Mouse (Mus musculus) monocyte, adult 5-6 weeks (primary cell): ENCODE results near the gene 4930415O20Rik. TPM values are rescaled to one million over a fixed set of nuclear protein-coding genes. Genes with fewer than 3 reads are reported as not detected.
A peak's percentile ranks its signal among the peaks of the same experiment; 100 is the strongest.

Source experiments
- ATAC-seq: fragments of 153-309, 156-312 bp; replicated peaks from 2 replicates; pipeline ENCODE4 v1.8.0; 2017; ENCODE audit warnings: mild to moderate bottlenecking; ENCODE audit not compliant: low TSS enrichment, insufficient number of reproducible peaks, severe bottlenecking, poor library complexity, low FRiP score
- total RNA-seq: library from RNA; stranded (forward); fragments of 200-1000, 200-491, 200-594 nt; gene quantifications from 3 replicates; pipeline ENCODE4 v1.2.3, GENCODE M21; 2017

4930415O20Rik gene
- not detected in 3 replicates for total RNA-seq

DNA sequence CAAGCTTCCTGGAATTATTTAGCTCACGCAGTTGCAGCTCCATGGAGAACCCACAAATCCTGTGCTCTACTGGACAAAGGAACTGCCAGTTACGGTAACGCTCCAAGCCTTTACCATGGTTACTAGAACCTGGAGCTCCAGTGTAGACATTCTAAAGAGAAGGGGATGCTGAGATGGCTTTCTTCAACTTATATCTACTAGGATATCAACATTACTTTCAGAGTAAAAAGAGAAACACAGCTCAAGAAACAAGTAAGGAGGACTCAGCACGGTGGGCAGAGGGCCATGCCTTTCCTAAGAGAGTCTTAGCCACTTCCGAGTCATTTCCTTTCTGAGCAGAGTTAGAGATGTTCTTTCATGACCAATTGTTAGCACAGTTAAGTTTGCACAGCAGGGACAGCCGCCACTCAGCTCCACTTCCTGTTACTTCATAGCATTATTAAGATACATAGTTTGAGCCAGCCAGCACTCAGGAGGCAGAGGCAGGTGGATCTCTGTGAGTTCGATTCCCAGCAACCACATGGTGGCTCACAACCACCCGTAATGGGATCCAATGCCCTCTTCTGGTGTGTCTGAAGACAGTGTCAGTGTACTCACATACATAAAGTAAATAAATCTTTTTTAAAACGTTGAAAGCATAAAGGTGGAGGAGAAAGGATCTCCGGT, at the start of gene 4930415O20Rik, which contains the start of gene Ccnt1:
4930415O20Rik (plus strand) TSS at position 132 of the 666 bp plus-strand sequence.
Ccnt1 (minus strand) TSS at position 51 of the 666 bp plus-strand sequence.
- no peak for ATAC-seq

DNA sequence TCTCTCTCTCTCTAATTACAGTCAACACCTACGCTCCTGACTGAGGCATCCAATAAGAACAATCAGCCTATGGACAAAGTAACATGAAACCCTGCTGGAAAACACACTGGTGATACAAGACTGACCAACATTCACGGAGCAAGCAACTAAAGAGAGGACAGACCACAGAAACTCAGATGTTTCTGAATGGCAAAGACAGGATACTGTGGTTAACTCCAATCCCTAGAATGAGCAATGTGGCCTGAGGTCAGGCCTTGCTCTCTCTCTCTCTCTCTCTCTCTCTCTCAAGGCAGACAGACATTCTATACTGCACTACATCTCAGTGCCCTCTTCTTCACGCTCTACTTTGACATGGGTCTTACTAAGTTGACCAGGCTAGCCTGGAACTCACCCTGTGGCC, 49.6 kb upstream of the 4930415O20Rik start:
- no peak for ATAC-seq

DNA sequence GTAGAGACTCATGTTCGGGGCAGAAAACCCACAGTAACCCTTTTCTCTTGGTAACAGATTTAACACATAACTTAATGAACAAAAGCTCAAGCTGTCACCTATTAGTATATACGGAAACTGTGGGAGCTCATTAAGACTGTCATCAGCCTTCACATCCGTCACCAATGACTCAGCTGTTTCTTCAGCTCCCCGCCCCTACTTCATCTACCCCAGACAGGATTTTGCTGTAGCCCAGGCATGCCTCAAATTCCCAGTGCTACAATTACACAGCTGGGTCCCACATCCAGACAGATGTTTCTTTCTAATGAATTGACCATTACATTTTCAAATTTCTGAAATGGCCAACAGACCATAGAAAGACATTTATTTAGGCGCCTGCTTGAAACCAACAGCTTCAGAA, 44.7 kb upstream of the 4930415O20Rik start:
- no peak for ATAC-seq

DNA sequence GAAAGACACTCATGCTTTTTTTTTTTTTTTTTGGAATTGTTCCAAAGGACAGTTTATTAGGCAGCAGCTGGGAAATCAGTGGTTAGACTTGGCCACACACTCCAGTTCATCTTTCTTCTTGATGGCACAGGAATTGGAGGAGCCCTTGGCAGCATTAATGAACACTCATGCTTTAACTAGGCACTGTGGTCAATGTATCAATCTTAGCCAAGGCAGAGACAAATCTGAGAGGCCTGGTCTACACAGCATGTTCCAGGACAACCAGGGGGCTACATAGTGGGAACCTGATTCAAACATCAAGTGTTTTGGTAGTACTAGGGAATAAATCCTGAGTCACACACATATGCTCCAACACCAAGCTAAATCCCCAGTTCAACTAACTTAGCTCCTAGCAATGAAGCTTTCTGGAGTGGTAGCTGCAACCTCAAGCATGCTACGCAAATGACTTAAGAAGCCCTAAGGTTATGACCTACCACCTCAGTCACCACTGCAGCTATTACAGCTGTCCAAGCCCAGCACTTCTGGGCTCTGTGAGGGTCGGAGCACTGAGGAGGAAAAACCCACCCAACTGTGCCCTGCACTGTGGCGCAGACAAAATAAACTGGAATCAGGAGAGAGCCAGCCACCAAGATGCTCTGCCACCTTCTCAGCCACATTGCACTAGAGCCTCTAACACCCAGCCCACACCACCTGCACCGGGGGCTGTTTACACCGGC, 43.6 kb upstream of the 4930415O20Rik start:
- ATAC-seq: no peak

DNA sequence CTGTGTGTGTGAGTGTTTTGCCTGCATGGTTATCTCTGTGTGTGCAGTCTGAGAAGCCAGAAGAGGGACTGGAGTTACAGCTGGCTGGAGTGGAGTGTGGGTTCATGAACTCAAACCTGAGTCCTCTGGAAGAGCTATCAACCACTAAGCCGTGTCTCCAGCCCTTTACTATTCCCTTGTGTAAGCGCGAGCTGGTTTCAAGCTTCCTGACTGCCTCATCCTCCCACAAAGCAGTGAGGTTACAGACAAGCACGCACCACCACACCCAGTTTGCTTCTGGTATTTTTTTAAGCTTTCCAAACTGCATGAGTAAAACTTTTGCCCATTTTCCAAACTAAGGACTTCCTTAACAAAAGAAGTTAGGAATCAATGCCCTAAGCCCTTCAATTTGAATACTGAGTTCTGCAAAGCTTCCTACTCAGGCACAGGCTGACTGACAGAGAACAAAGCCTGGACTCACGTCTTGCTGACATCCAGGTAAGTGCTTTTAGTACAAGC, 42.7 kb upstream of the 4930415O20Rik start:
- ATAC-seq: no peak

DNA sequence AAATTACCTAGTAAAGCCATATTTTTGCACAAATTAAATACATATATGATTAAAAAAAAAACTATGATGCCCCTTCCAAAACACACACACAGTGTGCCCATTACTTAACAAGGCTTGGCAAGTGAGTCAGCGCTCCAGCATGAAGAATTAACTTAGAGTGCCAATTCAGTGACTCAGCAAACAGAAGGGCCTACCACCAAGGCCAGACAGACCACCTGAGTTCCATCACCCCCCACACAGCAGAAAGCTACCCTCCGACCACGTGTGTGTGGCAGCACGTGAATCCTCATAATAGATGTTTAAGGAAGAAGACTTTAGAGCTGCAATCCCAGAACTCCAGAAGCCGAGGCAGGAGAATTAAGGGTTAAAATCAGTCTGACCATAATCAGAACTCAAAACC, 38.5 kb upstream of the 4930415O20Rik start:
- ATAC-seq: no peak

DNA sequence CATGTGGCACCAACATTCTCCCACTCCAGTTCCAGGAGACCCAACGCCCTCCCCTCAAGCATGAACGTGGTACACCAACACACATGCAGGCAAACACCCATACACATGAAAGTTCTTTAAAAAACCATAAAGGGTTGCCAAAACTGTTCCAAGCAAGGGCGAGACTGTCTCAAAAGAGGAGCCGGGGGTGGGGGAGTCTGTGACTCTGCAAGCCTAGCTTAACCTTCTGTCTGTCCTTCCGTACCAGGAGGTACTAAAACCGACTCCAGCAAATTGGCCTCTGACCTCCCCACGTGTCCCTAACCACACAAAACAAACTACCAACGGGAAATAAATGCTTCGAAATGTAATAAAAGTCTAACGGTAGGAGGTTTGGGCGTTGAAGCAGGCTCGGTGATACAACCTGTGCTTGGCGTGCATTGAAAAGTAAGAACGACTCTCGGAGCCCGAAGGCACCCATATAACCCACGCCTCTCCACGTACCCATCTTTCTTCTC, 37.7 kb upstream of the 4930415O20Rik start:
- no peak for ATAC-seq

DNA sequence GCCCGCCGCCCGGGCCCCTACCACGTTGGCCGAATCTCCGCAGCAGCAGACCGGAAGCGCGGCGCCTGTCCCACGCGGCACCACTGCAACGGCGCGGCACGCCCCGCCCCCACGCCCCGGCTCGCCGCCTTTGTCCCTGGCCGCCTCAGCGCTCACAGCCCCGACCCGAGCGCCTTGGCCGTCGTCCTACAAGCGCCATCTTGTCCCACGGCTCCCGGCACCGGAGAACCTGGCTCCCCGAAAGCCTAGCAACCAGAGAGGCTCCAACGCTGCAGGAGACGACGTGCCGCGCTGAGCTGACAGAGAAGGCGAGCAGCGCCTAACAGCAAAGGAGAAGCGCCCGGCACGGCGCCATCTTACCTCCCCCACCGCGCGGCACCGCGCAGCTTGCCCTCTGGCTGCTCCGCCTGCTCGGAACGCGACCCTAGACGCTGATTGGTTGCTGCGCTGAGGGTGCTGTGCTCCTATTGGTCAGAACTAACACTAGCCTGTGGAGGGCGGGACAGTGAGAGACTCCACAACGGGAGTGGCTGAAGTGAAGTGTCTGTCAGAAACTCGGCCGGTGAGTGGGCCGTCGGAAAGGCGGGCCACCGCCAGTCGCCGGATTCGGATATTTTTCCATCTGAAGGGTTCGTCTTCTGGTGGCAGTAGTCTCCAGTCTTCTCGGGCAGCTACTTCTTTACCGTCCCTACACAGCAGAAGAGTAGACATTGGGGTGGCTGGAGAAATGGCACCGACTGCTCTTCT, 36.8 kb upstream of the 4930415O20Rik start, which contains the start of gene Kansl2:
Kansl2 (minus strand) TSS at position 384 of the 747 bp plus-strand sequence.
- peak; percentile 99 for ATAC-seq

DNA sequence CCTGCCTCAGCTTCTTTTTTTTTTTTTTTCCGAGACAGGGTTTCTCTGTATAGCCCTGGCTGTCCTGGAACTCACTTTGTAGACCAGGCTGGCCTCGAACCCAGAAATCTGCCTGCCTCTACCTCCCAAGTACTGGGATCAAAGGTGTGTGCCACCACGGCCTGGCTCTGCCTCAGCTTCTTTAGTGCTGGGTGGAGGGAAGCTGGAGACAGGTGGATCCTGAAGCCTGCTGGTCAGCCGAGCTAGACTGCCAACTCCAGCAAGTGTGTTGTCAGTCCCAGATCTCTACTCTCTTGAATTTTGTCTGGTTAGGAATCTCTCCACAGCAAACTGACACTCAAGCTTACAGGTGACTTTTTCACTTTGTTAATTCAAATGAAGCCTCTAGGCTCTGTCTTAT, 34.9 kb upstream of the 4930415O20Rik start:
- no peak for ATAC-seq

DNA sequence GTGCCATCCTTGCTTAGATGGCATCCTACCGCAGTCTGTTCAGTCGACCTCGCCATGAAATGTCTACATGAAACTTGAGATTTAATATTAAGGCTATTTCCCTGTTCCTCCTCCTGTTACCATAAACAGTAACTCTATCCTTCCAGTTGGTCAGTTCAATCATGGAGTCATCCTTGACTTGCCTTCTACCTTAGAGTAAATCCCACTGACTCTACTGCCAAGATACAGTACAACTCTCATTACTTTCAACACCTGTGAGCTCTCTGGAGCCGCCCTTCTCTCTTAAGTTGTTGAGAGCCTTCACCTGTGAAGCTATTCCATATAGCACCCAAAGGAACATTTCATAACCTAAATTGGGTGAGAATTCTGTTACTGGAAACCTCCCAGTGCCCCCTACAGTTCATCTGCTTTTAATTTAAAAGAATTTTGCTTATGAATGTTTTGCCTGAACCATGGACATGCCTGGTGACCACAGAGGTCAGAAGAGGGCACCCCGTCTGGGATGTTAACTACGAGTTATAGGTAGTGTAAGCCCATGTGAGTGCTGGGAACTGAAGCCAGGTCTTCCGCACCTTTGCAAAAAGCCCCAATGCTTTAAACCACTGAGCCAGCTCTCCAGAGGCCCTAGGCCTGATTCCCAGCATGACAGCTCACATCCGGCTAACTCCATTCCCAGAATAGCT, 33.8 kb upstream of the 4930415O20Rik start:
- ATAC-seq: no peak

DNA sequence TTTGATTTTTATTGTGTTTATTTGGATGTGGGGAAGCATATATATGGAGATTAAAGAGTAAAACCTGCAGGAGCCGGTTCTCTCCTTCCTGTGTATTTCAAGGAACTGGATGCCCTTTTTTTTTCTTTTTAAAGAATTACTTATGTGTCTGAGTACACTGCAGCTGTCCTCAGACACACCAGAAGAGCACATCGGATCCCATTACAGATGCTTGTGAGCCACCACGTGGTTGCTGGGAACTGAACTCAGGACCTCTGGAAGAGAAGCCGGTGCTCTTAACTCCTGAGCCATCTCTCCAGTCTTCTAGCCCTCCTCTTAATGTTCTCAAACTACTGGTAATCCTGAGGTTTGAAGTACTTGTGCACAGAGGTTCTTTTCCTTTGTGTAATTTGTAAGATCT, 32.9 kb upstream of the 4930415O20Rik start:
- ATAC-seq: no peak

DNA sequence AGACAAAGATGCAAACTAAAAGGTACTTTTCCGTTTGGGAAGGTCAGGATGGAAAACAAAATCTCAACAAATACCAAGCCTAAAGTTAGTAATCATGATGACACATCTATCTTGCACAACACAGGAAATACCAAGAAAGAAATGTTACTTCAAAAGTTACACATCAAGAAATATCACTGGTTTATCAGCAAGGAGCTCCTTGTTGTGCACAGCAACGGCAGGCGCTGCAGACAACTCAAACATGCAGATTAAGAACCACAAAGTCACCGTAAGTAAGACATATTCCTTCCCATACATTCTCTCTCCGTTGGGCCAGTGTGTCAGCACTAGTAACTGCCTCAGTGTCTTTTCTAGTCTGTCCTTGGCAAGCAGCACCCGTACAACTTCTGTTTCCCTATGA, 29.7 kb upstream of the 4930415O20Rik start:
- 0 out of 2 replicates have a peak, but pooled peaks have one; percentile 36 for ATAC-seq

DNA sequence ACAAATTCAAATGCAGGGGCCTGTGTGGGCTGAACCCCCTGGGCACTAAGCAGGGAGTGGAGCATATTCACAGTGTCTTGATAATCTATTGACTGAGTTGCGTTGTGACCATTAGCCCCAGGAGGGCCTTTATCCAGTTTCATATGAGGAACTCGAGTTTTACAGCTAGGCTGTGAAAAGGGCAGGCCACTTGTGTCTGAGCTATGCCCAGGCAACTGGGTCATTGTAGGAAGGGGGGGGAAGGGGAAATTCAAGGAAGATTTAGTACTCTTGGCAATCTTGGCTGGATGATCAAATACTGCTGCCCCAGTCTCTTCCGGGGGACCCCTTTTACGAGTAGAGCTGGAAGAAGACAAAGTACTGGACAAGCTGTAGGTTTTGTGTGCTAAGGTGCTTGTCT, 27.5 kb upstream of the 4930415O20Rik start:
- ATAC-seq: no peak

DNA sequence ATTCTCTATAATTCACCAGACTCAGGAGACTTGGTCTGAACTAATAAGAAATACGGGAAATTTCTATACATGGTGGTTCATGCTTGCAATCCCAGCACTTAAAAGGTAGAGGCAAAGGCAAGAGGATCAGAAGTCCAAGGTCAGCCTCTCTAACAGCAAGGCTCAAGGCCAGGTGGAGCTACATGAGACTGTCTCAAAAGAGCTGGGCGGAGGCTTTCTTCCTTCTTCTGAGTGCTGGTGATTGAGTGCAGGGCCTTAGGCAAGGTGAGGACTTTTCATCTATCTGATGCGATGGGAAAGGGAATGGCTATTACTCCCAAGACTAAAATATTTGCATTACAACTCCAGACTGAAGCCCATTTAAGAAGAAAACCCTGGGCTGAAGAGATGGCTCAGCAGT, 25.7 kb upstream of the 4930415O20Rik start:
- no peak for ATAC-seq

DNA sequence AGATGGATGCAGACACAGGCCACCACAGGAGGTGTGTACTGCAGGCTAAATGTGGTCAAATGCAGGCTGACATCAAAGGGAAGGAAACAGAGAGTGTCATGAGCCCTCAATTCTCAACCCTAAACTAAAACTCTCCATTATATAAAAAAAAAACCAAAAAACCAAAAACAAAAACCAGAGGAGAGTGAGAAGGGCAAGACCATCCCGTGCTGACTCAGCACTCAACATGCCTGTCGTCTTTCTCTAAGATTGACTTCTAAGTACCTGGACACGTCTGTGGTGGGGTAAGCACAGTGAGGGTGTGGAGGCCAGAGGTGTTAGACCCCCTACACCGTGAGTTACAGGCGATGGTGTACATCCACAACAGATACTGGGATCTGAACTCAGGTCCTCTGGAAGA, 24.0 kb upstream of the 4930415O20Rik start:
- ATAC-seq: no peak

DNA sequence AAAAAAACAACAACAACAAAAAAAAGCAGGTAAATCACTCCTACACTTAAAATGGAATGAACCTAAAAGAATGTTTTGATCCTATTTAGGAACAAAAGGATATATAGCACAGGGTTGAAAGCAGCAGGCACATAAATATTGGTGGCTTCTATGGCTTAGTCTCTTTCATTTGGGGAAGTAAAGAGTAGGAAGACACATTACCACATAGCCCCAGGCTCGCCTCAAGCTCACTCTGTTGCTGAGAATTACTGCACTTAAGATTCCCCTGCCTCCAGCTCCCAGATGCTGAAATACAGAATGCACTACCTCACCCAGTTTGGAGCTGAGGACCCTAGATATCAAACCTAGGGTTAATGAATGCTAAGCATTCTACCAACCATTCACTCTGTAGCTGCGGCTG, 18.0 kb upstream of the 4930415O20Rik start:
- ATAC-seq: no peak

DNA sequence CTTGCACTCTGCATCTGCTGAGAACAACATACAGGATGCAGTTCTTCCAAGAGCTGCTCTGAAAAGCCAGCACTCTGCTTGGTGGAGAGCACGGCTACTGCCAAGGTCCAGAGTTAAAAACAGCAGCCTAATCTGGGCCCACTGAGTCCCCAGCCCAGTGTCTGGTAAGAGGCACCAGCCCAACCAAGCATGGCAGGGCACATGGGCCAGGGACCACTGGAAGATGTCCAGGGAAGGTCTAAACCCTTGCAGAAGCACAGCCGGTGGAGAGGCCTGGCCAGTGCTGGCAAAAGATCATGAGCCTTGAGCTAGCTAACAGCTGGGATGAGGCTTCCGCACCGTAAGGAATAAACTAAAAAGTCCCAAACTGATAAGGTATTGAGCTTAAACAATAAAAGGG, 14.9 kb upstream of the 4930415O20Rik start:
- no peak for ATAC-seq

DNA sequence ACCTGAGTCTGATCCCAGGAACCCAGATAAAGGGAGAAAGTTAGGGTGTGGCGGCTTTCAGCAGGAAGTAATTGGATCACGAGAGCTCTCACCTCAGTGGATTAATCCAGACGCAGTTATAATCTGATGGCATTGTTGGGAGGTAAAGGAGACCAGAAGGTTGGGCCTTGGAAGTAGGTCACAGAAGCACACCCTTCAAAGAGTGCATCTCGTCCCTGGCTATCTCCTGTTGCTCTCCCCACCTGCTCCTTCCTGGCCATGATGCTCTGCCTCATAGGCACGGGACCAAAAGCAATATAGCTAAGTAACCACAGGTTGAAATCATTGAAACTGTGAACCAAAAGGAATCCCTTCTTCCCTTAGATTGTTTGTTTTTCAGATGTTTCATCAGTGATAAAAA, 13.6 kb upstream of the 4930415O20Rik start:
- ATAC-seq: no peak

DNA sequence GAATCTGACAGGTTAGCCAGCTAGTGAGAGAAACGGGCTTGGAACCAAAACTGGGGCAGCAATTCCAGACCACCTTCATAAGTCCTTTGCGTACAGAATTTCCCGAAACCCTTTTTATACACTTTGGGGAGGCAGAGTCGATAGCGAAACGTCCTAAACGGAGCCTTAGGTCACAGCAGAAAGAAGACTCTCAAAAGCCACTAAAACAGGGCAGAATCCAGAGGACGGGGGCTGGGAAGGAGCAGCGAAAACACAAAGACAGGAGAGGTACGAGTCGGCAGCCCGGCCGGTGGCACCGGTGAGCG, 3.9 kb upstream of the 4930415O20Rik start:
- no peak; the same call in 1 of the 2 replicates for ATAC-seq
